Mouse (Mus musculus) frontal cortex, postnatal 14 days (tissue): Measurements from ENCODE around the gene Pbld1.
"Not testable (repeated sequence)": the region's sequence is repeated elsewhere in the genome, so short reads cannot be mapped to it uniquely, and the experiment has no call there.

Experiments
- DNase-seq, 2 experiments: peaks; one replicate each; pipeline ENCODE4 v3.0.0; 2022; ENCODE audit warnings: low spot score in 2 of 2

Pbld1 gene

GRCm38 (mm10) chr10:63039867-63040628, 19.9 kb upstream of the Pbld1 start:
- DNase-seq = no peak

GRCm38 (mm10) chr10:63043154-63043553, 16.8 kb upstream of the Pbld1 start:
- DNase-seq = no peak

GRCm38 (mm10) chr10:63047751-63048150, 12.2 kb upstream of the Pbld1 start:
- DNase-seq = no peak

- no peak for DNase-seq
Measured at GRCm38 (mm10) chr10:63049106-63049505, 10.9 kb upstream of the Pbld1 start.

- DNase-seq = no peak
Measured at GRCm38 (mm10) chr10:63051267-63051666, 8.7 kb upstream of the Pbld1 start.

- DNase-seq = no peak
Measured at GRCm38 (mm10) chr10:63052011-63052410, 8.0 kb upstream of the Pbld1 start.

GRCm38 (mm10) chr10:63053007-63053406, 7.0 kb upstream of the Pbld1 start:
- DNase-seq = no peak

GRCm38 (mm10) chr10:63054071-63054470, 5.9 kb upstream of the Pbld1 start:
- DNase-seq = not testable (repeated sequence)

- no peak for DNase-seq
Measured at GRCm38 (mm10) chr10:63054586-63054985, 5.4 kb upstream of the Pbld1 start.

- DNase-seq = no peak
Measured at GRCm38 (mm10) chr10:63056966-63057750, 2.8 kb upstream of the Pbld1 start.

GRCm38 (mm10) chr10:63060406-63060805, 444 bp downstream of the Pbld1 start:
- DNase-seq = no peak

GRCm38 (mm10) chr10:63061266-63061665, 1.3 kb downstream of the Pbld1 start:
- DNase-seq = no peak

- no peak for DNase-seq
Measured at GRCm38 (mm10) chr10:63062696-63063095, 2.7 kb downstream of the Pbld1 start.

- DNase-seq = no peak
Measured at GRCm38 (mm10) chr10:63063365-63063764, 3.4 kb downstream of the Pbld1 start.

- no peak for DNase-seq
Measured at GRCm38 (mm10) chr10:63064516-63064915, 4.6 kb downstream of the Pbld1 start.

GRCm38 (mm10) chr10:63065561-63065960, 5.6 kb downstream of the Pbld1 start:
- DNase-seq = no peak

- peak; percentile 42 to 73 for DNase-seq
Measured at GRCm38 (mm10) chr10:63065988-63066387, 6.0 kb downstream of the Pbld1 start.

- DNase-seq = no peak
Measured at GRCm38 (mm10) chr10:63086304-63086703, 26.3 kb downstream of the Pbld1 start.

- no peak for DNase-seq
Measured at GRCm38 (mm10) chr10:63089103-63089757, 29.3 kb downstream of the Pbld1 start.

- no peak for DNase-seq
Measured at GRCm38 (mm10) chr10:63089758-63090571, 30.0 kb downstream of the Pbld1 start.

- DNase-seq = no peak
Measured at GRCm38 (mm10) chr10:63091915-63092314, 32.0 kb downstream of the Pbld1 start.
